Mouse (Mus musculus) kidney, postnatal 14 days (tissue): ENCODE measurements at regions not wholly inside any gene's neighbourhood (a gene's known extent, or its start where the extent isn't known, plus 50 kb on each side); places are given as distances from the start of the nearest gene placed in this dataset.

Source experiments
- DNase-seq: peaks from one replicate; pipeline ENCODE4 v3.0.0; 2022; ENCODE audit warnings: mixed read lengths

DNA sequence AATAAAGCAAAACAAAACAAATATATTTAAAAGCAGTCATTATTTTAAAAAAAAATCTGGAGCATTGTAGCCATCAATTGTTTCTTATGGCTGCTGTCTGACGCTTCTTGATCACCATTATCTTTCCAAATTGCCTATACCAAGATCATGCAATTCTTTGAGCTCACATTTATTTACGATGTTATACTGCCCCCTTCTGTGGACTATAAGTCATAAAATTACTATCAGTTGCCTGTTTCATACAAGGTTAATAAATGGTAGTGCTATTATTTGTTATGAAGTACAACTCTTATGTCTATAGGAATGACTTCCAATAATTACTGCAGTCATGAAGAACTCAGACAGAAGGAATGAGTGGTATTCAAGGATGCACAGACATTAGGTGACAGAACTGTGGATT, 57.3 kb upstream of the Eda2r start:
- DNase-seq, result no peak

- peak; percentile 49 for DNase-seq
Measured at GRCm38 (mm10) chrX:97431391-97431803, 54.4 kb upstream of the Eda2r start.
